In genomic region chr3:52211303-52211695, GRCm38 (mm10) we compare ENCODE assay signal across 11 mouse cellular contexts. TPM values are rescaled to one million over a fixed set of nuclear protein-coding genes. Genes with fewer than 3 reads are reported as not detected.
A peak's percentile ranks its signal among the peaks of the same experiment; 100 is the strongest.
DNase-seq lines count a peak whose midpoint lies in the region; ATAC-seq and TF ChIP-seq lines count a peak whose summit lies in the region.
"Had no signal": no experiment of that assay in that cellular context is flagged by ENCODE, and none has a peak within 500 bp of the region (broad histone marks: within the 10 kb centered on the region; RNA-seq: fewer than 3 reads in every experiment).

No protein-coding gene starts in this region.

- peak overlapping the region; percentile 60 for H3K4me2 ChIP-seq in heart, embryonic 15.5 days
- peak overlapping the region; percentile 41 for H3K4me2 ChIP-seq in forebrain, postnatal 0 days (ENCODE audit: low read depth)
- H3K4me2 ChIP-seq in limb, embryonic 15.5 days, result no peak overlapping the region

- H3K9me3 ChIP-seq in heart, embryonic 15.5 days (replicated peaks), result no peaks in the 10 kb centered on the region
- no peaks in the 10 kb centered on the region for H3K9me3 ChIP-seq in embryonic facial prominence, embryonic 10.5 days
- H3K9me3 ChIP-seq in forebrain, postnatal 0 days (ENCODE audit: low read length), result no peaks in the 10 kb centered on the region
- H3K9me3 ChIP-seq in limb, embryonic 15.5 days, result no peaks in the 10 kb centered on the region

- ATAC-seq in heart, embryonic 15.5 days (replicated peaks; ENCODE audit: insufficient number of reproducible peaks, insufficient read depth, low FRiP score, low read depth), result no peak
- ATAC-seq in forebrain, postnatal 0 days, result no peak
- no peak for ATAC-seq in limb, embryonic 15.5 days (ENCODE audit: insufficient number of reproducible peaks, low FRiP score, low TSS enrichment, low read depth)
- ATAC-seq: inflammation-experienced regulatory T-cells, adult 6 months had no signal

- H3K4me3 ChIP-seq in heart, embryonic 15.5 days, result no peak overlapping the region
- H3K4me3 ChIP-seq in embryonic facial prominence, embryonic 10.5 days, result peak overlapping the region; percentile 49
- H3K4me3 ChIP-seq in forebrain, postnatal 0 days (ENCODE audit: low read depth, low read length), result 0 out of 2 replicates have a peak overlapping the region, but pooled peaks have one; percentile 2
- 0 out of 2 replicates have a peak overlapping the region, but pooled peaks have one; percentile 10 for H3K4me3 ChIP-seq in limb, embryonic 15.5 days
- H3K4me3 ChIP-seq in left cerebral cortex, adult 2 months, result no peak overlapping the region

- peaks cover 5% of the 10 kb centered on the region; the same call in 1 of the 2 replicates for H3K27me3 ChIP-seq in heart, embryonic 15.5 days
- peaks cover 22% of the 10 kb centered on the region for H3K27me3 ChIP-seq in embryonic facial prominence, embryonic 10.5 days (replicated peaks; ENCODE audit: low read depth, poor library complexity, severe bottlenecking)
- H3K27me3 ChIP-seq in forebrain, postnatal 0 days (ENCODE audit: insufficient read depth, low read length), result no peaks in the 10 kb centered on the region
- no peaks in the 10 kb centered on the region for H3K27me3 ChIP-seq in limb, embryonic 15.5 days

- no peaks in the 10 kb centered on the region for H3K36me3 ChIP-seq in heart, embryonic 15.5 days
- H3K36me3 ChIP-seq in embryonic facial prominence, embryonic 10.5 days (replicated peaks), result no peaks in the 10 kb centered on the region
- H3K36me3 ChIP-seq in forebrain, postnatal 0 days (ENCODE audit: insufficient read depth), result no peaks in the 10 kb centered on the region
- no peaks in the 10 kb centered on the region for H3K36me3 ChIP-seq in limb, embryonic 15.5 days

- H3K4me1 ChIP-seq in heart, embryonic 15.5 days (replicated peaks), result peaks cover 8% of the 10 kb centered on the region
- H3K4me1 ChIP-seq in embryonic facial prominence, embryonic 10.5 days, result peaks cover 14% of the 10 kb centered on the region
- H3K4me1 ChIP-seq in forebrain, postnatal 0 days (ENCODE audit: insufficient read depth), result no peaks in the 10 kb centered on the region
- H3K4me1 ChIP-seq in limb, embryonic 15.5 days, result peaks cover 7% of the 10 kb centered on the region

- 31% methylated on average over 6 of the region's 6 CpGs for whole genome bisulfite sequencing in heart, embryonic 15.5 days
- WGBS in embryonic facial prominence, embryonic 10.5 days, result 21% methylated on average over 6 of the region's 6 CpGs
- 31% methylated on average over 5 of the region's 6 CpGs for WGBS in forebrain, postnatal 0 days
- 31% methylated on average over 5 of the region's 6 CpGs for WGBS in limb, embryonic 15.5 days

- intact Hi-C loops in left cerebral cortex, adult 2 months (cut with DNase I), result no loop called here

- H3K27ac ChIP-seq in heart, embryonic 15.5 days, result no peak overlapping the region
- peak overlapping the region; percentile 48; the same call in 1 of the 2 replicates for H3K27ac ChIP-seq in embryonic facial prominence, embryonic 10.5 days (replicated peaks)
- H3K27ac ChIP-seq in forebrain, postnatal 0 days (ENCODE audit: low read depth, low read length), result no peak overlapping the region
- no peak overlapping the region for H3K27ac ChIP-seq in limb, embryonic 15.5 days
- H3K27ac ChIP-seq in left cerebral cortex, adult 2 months, result no peak overlapping the region
- H3K27ac ChIP-seq: liver, embryonic 14.5 days had no signal

- 0 out of 2 replicates have a peak overlapping the region, but pooled peaks have one; percentile 21 for H3K9ac ChIP-seq in heart, embryonic 15.5 days
- no peak overlapping the region for H3K9ac ChIP-seq in forebrain, postnatal 0 days
- H3K9ac ChIP-seq in limb, embryonic 15.5 days, result no peak overlapping the region
- H3K9ac ChIP-seq: liver, embryonic 14.5 days had no signal

- no peak for TF ChIP-seq CTCF in forebrain, postnatal 0 days (IDR thresholded peaks at IDR 0.05; ENCODE audit: low read depth)
- TF ChIP-seq CTCF in left cerebral cortex, adult 2 months (IDR thresholded peaks at IDR 0.05), result no peak

- DNase-seq in heart, adult 9 months (ENCODE audit: low spot score in 2 of 2), result no peak
- DNase-seq in embryonic facial prominence, embryonic 10.5 days (ENCODE audit: low spot score), result no peak
- no peak for DNase-seq in forebrain, postnatal 0 days
- no peak for DNase-seq in left cerebral cortex, adult 2 months (ENCODE audit: extremely low spot score in 1 of 2, low spot score in 2 of 2)
- no peak for DNase-seq in c-Kit-positive CD71-positive TER-119-positive erythroid progenitor cells, embryonic 14.5 days (ENCODE audit: low spot score)
- no peak for DNase-seq in natural killer cell, adult 2 months (ENCODE audit: low spot score in 2 of 2)
- DNase-seq: cerebellum, adult 2 months had no signal

RNA-seq across cellular contexts. Expression of gene Foxo1, which starts 56.8 kb away (rescaled TPM):
- polyA plus RNA-seq in heart, embryonic 15.5 days (2015; fragmentation: Nextera tagmentation; extraction: Ambion mirVana), result 5.4 and 7.1 TPM in 2 replicates
- 3.7 TPM in 2 replicates for polyA plus RNA-seq in embryonic facial prominence, embryonic 10.5 days (2016; fragmentation: Nextera tagmentation; extraction: Ambion mirVana)
- 6.3 and 8.1 TPM in 2 replicates for total RNA-seq in forebrain, postnatal 0 days (2014; rRNA removed)
- 5.0 and 6.3 TPM in 2 replicates for polyA plus RNA-seq in forebrain, postnatal 0 days (2015; fragmentation: Nextera tagmentation; extraction: Ambion mirVana)
- 5.0 and 5.5 TPM in 2 replicates for polyA plus RNA-seq in limb, embryonic 15.5 days (2015; fragmentation: Nextera tagmentation; extraction: Ambion mirVana)
- 10 to 100 TPM; 10.3 to 13.8 TPM for total RNA-seq in left cerebral cortex, adult 2 months (2021)

Comparison
In these comparisons a context has a peak if more than half of its experiments do, and no peak if none do; other contexts are left out.
1. H3K4me3 ChIP-seq: peak in embryonic facial prominence, embryonic 10.5 days (single experiment), forebrain, postnatal 0 days (single experiment) and limb, embryonic 15.5 days (single experiment); none in heart, embryonic 15.5 days (single experiment) and left cerebral cortex, adult 2 months (single experiment).